Mouse (Mus musculus) G1E (cell line): ENCODE results near the gene Lrrc61. TPM values are rescaled to one million over a fixed set of nuclear protein-coding genes. Genes with fewer than 3 reads are reported as not detected.
A peak's percentile ranks its signal among the peaks of the same experiment; 100 is the strongest.

ENCODE experiments used
- ATAC-seq: 2 replicates; pipeline ENCODE4 v1.8.0; 2016; ENCODE audit warnings: mild to moderate bottlenecking; ENCODE audit not compliant: insufficient number of reproducible peaks, poor library complexity, low FRiP score, severe bottlenecking; ENCODE audit errors: extremely low read depth
- DNase-seq: peaks from one replicate; pipeline ENCODE4 v3.0.0; 2012; ENCODE audit warnings: low spot score
- H3K27me3 ChIP-seq: 2 replicates; pipeline ENCODE4 v1.6.1; 2012; ENCODE audit warnings: mild to moderate bottlenecking, low read length, inconsistent platforms; ENCODE audit not compliant: insufficient read depth
- H3K36me3 ChIP-seq: replicated peaks from 2 replicates; pipeline ENCODE3; 2012; ENCODE audit warnings: mild to moderate bottlenecking, inconsistent platforms
- H3K4me1 ChIP-seq: 2 replicates; pipeline ENCODE4 v1.6.1; 2012; ENCODE audit warnings: low read depth, low read length, inconsistent platforms, mixed read lengths; ENCODE audit not compliant: insufficient read depth
- H3K4me3 ChIP-seq: 2 replicates; pipeline ENCODE4 v1.5.1; 2012; ENCODE audit warnings: low read depth, mild to moderate bottlenecking, inconsistent platforms, low read length, moderate library complexity, mixed read lengths
- H3K9me3 ChIP-seq: replicated peaks from 2 replicates; pipeline ENCODE4 v1.6.1; 2012; ENCODE audit warnings: inconsistent platforms
- CTCF ChIP-seq: IDR thresholded peaks from 2 replicates; pipeline ENCODE4 v1.5.1; 2012; ENCODE audit warnings: low read depth, low read length, inconsistent platforms, mixed read lengths
- GATA1 ChIP-seq: IDR thresholded peaks from 2 replicates; pipeline ENCODE4 v1.6.1; 2012; ENCODE audit warnings: borderline replicate concordance, low read length, inconsistent platforms, mixed read lengths
- GATA2 ChIP-seq: IDR thresholded peaks from 2 replicates; pipeline ENCODE4 v1.6.1; 2012; ENCODE audit warnings: low read depth, low read length, inconsistent platforms, borderline replicate concordance
- POLR2AphosphoS5 ChIP-seq: IDR thresholded peaks from 2 replicates; pipeline ENCODE4 v1.6.1; 2012; ENCODE audit warnings: low read depth, low read length, inconsistent platforms; ENCODE audit not compliant: insufficient replicate concordance
- TAL1 ChIP-seq: conservative IDR thresholded peaks from 2 replicates; pipeline ENCODE4 v1.6.1; 2012; ENCODE audit warnings: low read depth, low read length, inconsistent platforms, mixed read lengths
- polyA plus RNA-seq: library from polyadenylated mRNA; stranded (reverse); fragments of >175 nt; gene quantifications from 2 replicates; pipeline ENCODE4 v1.2.3, GENCODE M21; 2012
- total RNA-seq, 2 experiments: library from RNA; stranded (forward) in 1 of 2; stranded (reverse) in 1 of 2; fragments of 200-1000 nt in 1 of 2; fragments of >200 nt in 1 of 2; fragmentation: Nextera tagmentation in 1 of 2; gene quantifications; 2 replicates each; pipeline ENCODE4 v1.2.3; 2014 to 2017

Gene Lrrc61
- total and polyA plus RNA-seq, 3 experiments: 0.05 TPM; not detected in 2

DNA sequence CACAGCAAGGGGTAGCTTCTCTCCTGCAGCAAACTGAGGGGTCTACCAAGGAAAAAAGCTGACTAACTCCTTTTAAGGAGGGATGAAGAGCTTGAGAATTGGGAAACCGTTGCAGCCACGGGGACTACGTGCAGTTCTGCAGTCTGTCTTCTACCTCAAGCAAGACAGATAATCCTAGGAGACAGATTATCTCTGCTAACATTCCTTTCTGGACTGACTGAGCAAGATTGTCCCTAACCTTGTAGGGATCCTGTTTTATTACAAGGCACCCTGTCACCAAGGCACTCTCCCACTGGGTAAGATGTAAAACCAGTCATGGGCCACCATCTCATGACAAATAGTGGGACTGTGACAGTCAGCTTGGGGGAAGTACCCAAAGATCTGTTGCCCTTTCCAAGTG is 26.7 kb downstream of the Lrrc61 start:
- no peak for DNase-seq
- Histone ChIP-seq H3K9me3 (0 out of 2 replicates have a peak, but pooled peaks cover 2% of the 10 kb centered on the region), H3K27me3 (no peaks in the 10 kb centered on the region), H3K36me3 (no peaks in the 10 kb centered on the region), H3K4me3 (no peak overlapping the region), H3K4me1 (no peaks in the 10 kb centered on the region)
- no peak for ATAC-seq
- TF ChIP-seq CTCF: no peak
- TF ChIP-seq GATA1: no peak
- TF ChIP-seq TAL1: no peak
- TF ChIP-seq POLR2AphosphoS5: no peak
- no peak for TF ChIP-seq GATA2

- ATAC-seq: no peak
- no peak for DNase-seq
- no peak overlapping the region for H3K4me3 ChIP-seq
- H3K27me3 ChIP-seq: no peaks in the 10 kb centered on the region
- H3K36me3 ChIP-seq: no peaks in the 10 kb centered on the region
- TF ChIP-seq CTCF (peak; percentile 26; the same call in 1 of the 2 replicates), TAL1 (no peak)
- no peaks in the 10 kb centered on the region for H3K4me1 ChIP-seq
- 0 out of 2 replicates have a peak, but pooled peaks cover 2% of the 10 kb centered on the region for H3K9me3 ChIP-seq
Measured at GRCm38 (mm10) chr6:48582037-48582436, 27.4 kb downstream of the Lrrc61 start.

- no peak for TF ChIP-seq POLR2AphosphoS5
- TF ChIP-seq GATA2: no peak
- TF ChIP-seq GATA1: no peak
- H3K36me3 ChIP-seq: no peaks in the 10 kb centered on the region
- no peaks in the 10 kb centered on the region for H3K4me1 ChIP-seq
- H3K4me3 ChIP-seq: no peak within 1 kb of the TSS
- no peak for DNase-seq
- H3K27me3 ChIP-seq: no peaks in the 10 kb centered on the region; the same call in 1 of the 2 replicates
- H3K9me3 ChIP-seq: 0 out of 2 replicates have a peak, but pooled peaks cover 2% of the 10 kb centered on the region
- ATAC-seq: no peak
Measured at GRCm38 (mm10) chr6:48589194-48589750, 34.7 kb downstream of the Lrrc61 start, which contains the start of gene Gm45021. Gene Gm45021, plus strand, starts transcription at chr6:48589610.

GRCm38 (mm10) chr6:48591221-48591845 is 36.7 kb downstream of the Lrrc61 start:
- Histone ChIP-seq H3K36me3 (no peaks in the 10 kb centered on the region), H3K9me3 (no peaks in the 10 kb centered on the region), H3K4me1 (no peaks in the 10 kb centered on the region), H3K27me3 (no peaks in the 10 kb centered on the region; the same call in 1 of the 2 replicates), H3K4me3 (no peak overlapping the region)
- ATAC-seq: no peak
- DNase-seq: no peak
- TF ChIP-seq POLR2AphosphoS5: no peak

DNA sequence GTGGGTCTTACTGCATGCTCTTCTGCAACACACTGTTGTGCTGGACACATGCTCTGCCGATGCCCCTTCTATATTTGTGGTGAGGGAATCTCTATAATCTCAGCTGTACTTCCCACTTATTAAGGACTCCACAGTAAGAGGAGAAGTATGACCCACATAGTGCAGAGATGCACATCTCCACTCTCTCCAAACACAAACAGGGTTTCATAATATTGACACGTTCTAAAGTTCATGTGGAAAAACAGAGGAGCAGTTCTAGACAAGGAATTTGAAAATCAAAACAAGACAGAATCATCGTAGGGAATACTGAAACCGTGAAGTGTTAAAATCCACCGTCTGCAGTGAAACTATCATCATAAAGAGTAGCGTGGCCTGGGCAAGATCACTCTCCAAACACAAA is 37.3 kb downstream of the Lrrc61 start:
- no peak overlapping the region for H3K4me3 ChIP-seq
- no peak for ATAC-seq
- no peak for TF ChIP-seq TAL1
- no peak for TF ChIP-seq CTCF

DNA sequence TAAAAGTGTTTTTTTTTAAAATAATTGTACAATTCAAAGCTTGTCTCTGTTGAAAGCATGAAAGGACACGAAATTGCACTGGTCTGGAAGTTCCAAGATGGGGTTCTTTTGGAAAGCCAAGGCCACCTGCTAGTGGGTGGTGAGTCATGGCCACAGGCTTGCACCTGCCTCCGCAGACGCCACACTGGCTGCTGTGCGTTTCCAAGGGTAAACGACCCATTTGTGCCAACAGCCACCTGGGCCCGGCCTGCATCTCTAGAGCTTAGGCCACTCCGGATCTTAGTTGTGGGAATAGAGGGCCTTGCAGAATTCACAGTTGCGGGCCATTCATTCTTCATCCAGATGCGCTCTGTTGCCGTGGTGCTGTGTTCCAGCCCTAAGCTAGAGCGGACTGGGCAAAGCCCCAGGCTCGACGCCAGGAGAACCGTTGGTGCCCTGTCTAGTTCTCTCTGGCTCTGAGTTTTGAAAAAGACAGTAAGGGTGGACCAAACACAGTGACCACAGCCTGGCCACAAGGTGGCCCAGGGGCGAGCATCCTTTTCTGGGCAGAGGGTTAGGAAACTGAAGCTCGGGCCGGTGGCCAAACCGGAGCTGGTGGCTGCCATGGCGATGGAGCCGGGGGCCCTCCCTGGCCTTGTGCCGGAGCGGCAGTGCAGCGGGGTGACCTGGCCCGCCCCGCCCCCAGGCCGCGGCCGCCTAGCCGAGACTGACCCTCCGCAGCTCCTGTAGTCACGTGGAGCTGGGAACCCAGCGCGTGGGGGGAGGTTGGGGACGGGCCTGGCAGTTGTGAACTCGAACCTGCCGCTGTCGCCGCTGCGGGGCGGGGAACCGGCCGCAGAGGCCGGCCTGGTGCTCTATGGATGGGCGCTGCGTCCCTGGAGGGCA is 38.8 kb downstream of the Lrrc61 start, which contains the start of the genes Repin1 and Gm44965:
Gene Repin1 (plus strand): TSS at position 726 of the 885 bp plus-strand sequence.
Gene Gm44965 (plus strand): TSS at position 784 of the 885 bp plus-strand sequence.
- Histone ChIP-seq H3K4me3 (no peak within 1 kb of the TSS), H3K27me3 (no peaks in the 10 kb centered on the region; the same call in 1 of the 2 replicates), H3K4me1 (no peaks in the 10 kb centered on the region), H3K36me3 (no peaks in the 10 kb centered on the region), H3K9me3 (no peaks in the 10 kb centered on the region; the same call in 1 of the 2 replicates)
- TF ChIP-seq CTCF (no peak), TAL1 (no peak), GATA1 (no peak)
- no peak for ATAC-seq
- no peak for DNase-seq

More for the DNA sequence above, 37.3 kb downstream of the Lrrc61 start:
- H3K4me1 ChIP-seq: no peaks in the 10 kb centered on the region
- no peak for DNase-seq
- no peaks in the 10 kb centered on the region; the same call in 1 of the 2 replicates for H3K27me3 ChIP-seq
- H3K36me3 ChIP-seq: no peaks in the 10 kb centered on the region
- no peaks in the 10 kb centered on the region for H3K9me3 ChIP-seq
